Mouse (Mus musculus) ES-E14 (cell line): ENCODE results near the gene Anks1b. TPM values are rescaled to one million over a fixed set of nuclear protein-coding genes. Genes with fewer than 3 reads are reported as not detected.

Experiments
- DNase-seq: peaks from one replicate; pipeline ENCODE4 v3.0.0-alpha.2; 2013; ENCODE audit warnings: low read depth, low spot score
- H3K27ac ChIP-seq: 2 replicates; pipeline ENCODE4 v1.5.1; 2012; ENCODE audit warnings: low read depth, mild to moderate bottlenecking, low read length, moderate library complexity, mixed read lengths; ENCODE audit not compliant: poor library complexity, insufficient read depth, severe bottlenecking
- H3K36me3 ChIP-seq: 2 replicates; pipeline ENCODE4 v1.6.1; 2012; ENCODE audit warnings: mild to moderate bottlenecking, low read length, moderate library complexity, mixed read lengths; ENCODE audit not compliant: control insufficient read depth, poor library complexity, insufficient read depth, severe bottlenecking
- H3K4me1 ChIP-seq, 2 experiments: fragments of 150-350 bp in 1 of 2; sonication (generic) in 1 of 2; 2 replicates each; pipeline ENCODE4 v1.6.1; 2012; ENCODE audit warnings: low read length in 2 of 2, mild to moderate bottlenecking in 1 of 2, mixed read lengths in 1 of 2; ENCODE audit not compliant: control insufficient read depth in 2 of 2, insufficient read depth in 2 of 2, poor library complexity in 1 of 2
- H3K4me3 ChIP-seq, 2 experiments: fragments of 150-350 bp in 1 of 2; sonication (generic) in 1 of 2; 2 replicates each; pipeline ENCODE4 v1.5.1; 2012; ENCODE audit warnings: low read length in 2 of 2, low read depth in 1 of 2, mild to moderate bottlenecking in 1 of 2, mixed read lengths in 1 of 2; ENCODE audit not compliant: insufficient read depth in 1 of 2, poor library complexity in 1 of 2, severe bottlenecking in 1 of 2
- H3K9ac ChIP-seq: 2 replicates; pipeline ENCODE4 v1.6.1; 2012; ENCODE audit warnings: low read depth, mild to moderate bottlenecking, low read length, mixed read lengths; ENCODE audit not compliant: poor library complexity, insufficient read depth, severe bottlenecking
- H3K9me3 ChIP-seq: fragments of 150-350 bp; sonication (generic); 2 replicates; pipeline ENCODE4 v1.6.1; 2012; ENCODE audit warnings: low read depth, mild to moderate bottlenecking, low read length; ENCODE audit not compliant: control insufficient read depth, insufficient read depth
- CHD2 ChIP-seq: IDR thresholded peaks from 2 replicates; pipeline ENCODE4 v1.6.1; 2014; ENCODE audit warnings: mild to moderate bottlenecking, low read depth, low read length, inconsistent platforms
- HCFC1 ChIP-seq: IDR thresholded peaks from 2 replicates; pipeline ENCODE4 v1.6.1; 2012; ENCODE audit warnings: low read length, inconsistent platforms, borderline replicate concordance; ENCODE audit not compliant: insufficient read depth
- MAFK ChIP-seq: IDR thresholded peaks from 2 replicates; pipeline ENCODE4 v1.6.1; 2014; ENCODE audit warnings: mild to moderate bottlenecking, low read depth, low read length, inconsistent platforms; ENCODE audit not compliant: insufficient read depth
- ZC3H11A ChIP-seq: IDR thresholded peaks from 2 replicates; pipeline ENCODE4 v1.6.1; 2012; ENCODE audit warnings: low read depth, mild to moderate bottlenecking, inconsistent platforms, low read length, borderline replicate concordance
- ZNF384 ChIP-seq: IDR thresholded peaks from 2 replicates; pipeline ENCODE4 v1.6.1; 2012; ENCODE audit warnings: low read depth, low read length, inconsistent platforms
- in situ Hi-C, 2 experiments: fragments of 600-800 bp; cut with MboI; formaldehyde crosslinking; loops; one replicate each; pipeline ENCODE4 v1.15.1; 2025; ENCODE audit warnings: low sequenced_read_pairs in 2 of 2, inconsistent platforms in 1 of 2; ENCODE audit not compliant: unreplicated experiment in 2 of 2
- total RNA-seq: library from RNA; depleted of rRNA; stranded (reverse); fragments of 300-350 nt; gene quantifications from 2 replicates; pipeline ENCODE4 v1.2.3, GENCODE M21; 2012

Gene Anks1b
- total RNA-seq, 1 experiment: 2.6 TPM

DNA sequence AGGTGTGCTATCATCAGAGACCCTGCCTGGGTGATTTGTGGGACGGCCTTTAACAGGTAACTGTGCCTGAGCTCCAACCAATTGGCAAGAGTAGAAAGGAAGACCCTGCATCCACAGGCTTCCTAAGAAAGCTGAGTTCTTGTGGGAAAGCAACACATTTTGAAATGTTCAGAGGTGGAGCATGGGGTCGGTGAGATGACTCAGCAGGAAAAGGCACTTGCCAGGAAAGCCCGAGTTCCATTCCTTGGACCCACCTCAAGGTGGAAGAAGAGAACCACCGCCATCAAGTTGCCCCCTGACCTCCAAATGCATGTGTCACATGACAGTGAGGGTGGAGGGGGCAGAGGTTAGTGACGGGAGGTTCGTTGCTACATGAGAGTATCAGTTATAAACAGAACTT is 1101.2 kb downstream of the Anks1b start:
- TF ChIP-seq CHD2 (no peak), ZC3H11A (no peak), MAFK (peak; percentile 53; the same call in 1 of the 2 replicates)
- in situ Hi-C loops: no loop called here
- Histone ChIP-seq H3K9ac (no peak overlapping the region), H3K4me1 (no peaks in the 10 kb centered on the region), H3K36me3 (no peaks in the 10 kb centered on the region), H3K27ac (no peak overlapping the region), H3K9me3 (no peaks in the 10 kb centered on the region), H3K4me3 (no peak overlapping the region)
- no peak for DNase-seq

DNA sequence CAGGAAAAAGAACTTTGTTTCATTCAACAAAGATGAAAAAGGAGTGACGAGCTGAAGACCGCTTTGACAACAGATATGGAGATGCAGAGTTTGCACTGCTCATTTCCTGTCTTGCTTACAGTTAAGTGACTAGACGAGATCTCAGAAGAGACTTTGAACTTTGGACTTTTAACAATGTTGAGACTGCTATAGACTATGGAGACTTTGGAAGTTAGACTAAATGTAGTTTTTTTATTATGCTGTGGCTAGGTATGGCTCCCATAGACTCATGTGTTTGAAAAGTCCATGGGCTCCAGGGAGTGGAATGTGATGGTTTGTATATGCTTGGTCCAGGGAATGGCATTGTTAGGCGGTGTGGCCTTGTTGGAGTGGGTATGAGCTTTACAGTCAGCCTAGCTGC is 1108.5 kb downstream of the Anks1b start:
- TF ChIP-seq ZC3H11A (no peak), HCFC1 (no peak), MAFK (no peak), CHD2 (no peak), ZNF384 (no peak)
- no peaks in the 10 kb centered on the region for H3K36me3 ChIP-seq
- DNase-seq: no peak

DNA sequence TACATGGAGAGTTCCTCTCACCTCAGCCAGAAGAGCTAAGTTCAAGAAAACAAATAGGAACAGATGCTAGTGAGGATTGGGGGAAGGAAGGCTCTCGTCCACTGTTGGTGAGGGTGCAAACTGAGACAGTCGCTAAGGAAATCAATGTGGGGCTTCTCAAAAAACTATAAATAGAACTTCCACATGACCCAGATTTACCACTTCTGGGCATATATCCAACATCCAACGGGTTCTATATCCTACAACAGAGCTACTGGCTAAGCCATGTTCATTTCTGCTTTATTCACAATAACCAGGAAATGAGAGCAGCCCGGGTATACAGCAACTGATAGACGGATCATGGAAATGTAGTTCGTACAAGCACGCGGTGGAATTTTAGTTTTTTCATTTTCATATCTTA is 1109.7 kb downstream of the Anks1b start:
- Histone ChIP-seq H3K9ac (no peak overlapping the region), H3K27ac (no peak overlapping the region), H3K4me3 (no peak overlapping the region), H3K9me3 (no peaks in the 10 kb centered on the region), H3K4me1 (no peaks in the 10 kb centered on the region), H3K36me3 (no peaks in the 10 kb centered on the region)
- TF ChIP-seq ZNF384: no peak
- no peak for TF ChIP-seq CHD2
- no peak for TF ChIP-seq HCFC1
- no peak for TF ChIP-seq MAFK
- TF ChIP-seq ZC3H11A: no peak
- DNase-seq: no peak
- in situ Hi-C loops: no loop called here

More for the DNA sequence above, 1108.5 kb downstream of the Anks1b start:
- Histone ChIP-seq H3K9me3 (no peaks in the 10 kb centered on the region), H3K4me3 (no peak overlapping the region), H3K9ac (no peak overlapping the region), H3K27ac (no peak overlapping the region), H3K4me1 (no peaks in the 10 kb centered on the region)
- in situ Hi-C loops: no loop called here

DNA sequence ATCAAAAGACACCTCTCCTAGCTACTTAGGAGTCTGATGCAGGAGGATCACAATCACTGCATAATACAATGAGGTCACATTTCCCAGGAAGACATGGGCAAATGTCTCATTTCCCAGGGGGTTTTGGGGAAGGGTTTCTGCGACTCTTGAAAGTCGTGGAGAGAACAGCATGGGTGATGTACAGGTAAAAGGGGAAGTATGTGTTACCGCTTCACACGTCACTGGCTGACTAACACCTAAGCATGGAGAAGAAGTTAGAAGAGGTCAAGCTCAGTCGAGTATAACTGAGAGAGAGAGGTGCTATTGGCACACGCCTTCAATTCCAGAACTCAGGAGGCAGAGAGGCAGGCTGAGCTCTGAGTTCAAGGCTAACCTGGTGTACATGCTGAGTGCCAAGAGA is 1117.0 kb downstream of the Anks1b start:
- TF ChIP-seq HCFC1 (no peak), MAFK (no peak), CHD2 (no peak), ZNF384 (no peak), ZC3H11A (no peak)

DNA sequence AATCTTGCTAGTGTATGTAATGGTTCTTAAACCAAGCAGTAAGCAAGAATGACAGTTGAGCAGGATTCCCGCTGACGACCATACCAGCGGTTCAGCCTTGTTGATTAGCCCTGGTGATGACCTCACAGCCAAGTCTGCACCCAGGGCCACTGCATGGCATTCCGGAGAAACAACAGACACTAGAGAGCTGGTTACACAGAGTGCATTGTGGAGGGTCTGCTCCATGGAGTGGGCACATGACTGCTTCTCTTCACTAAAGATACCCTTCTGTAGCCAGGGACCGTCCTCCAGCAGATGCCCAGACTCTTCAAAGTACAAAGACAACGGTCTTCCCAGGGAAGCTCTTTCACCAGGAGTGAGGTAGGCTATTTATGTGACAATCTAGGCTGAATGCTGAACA is 1118.9 kb downstream of the Anks1b start:
- Histone ChIP-seq H3K9me3 (no peaks in the 10 kb centered on the region), H3K4me1 (no peaks in the 10 kb centered on the region), H3K36me3 (peaks cover 5% of the 10 kb centered on the region; the same call in 1 of the 2 replicates), H3K9ac (no peak overlapping the region), H3K27ac (no peak overlapping the region), H3K4me3 (no peak overlapping the region)
- in situ Hi-C loops: no loop called here
- no peak for TF ChIP-seq HCFC1
- TF ChIP-seq MAFK: no peak
- TF ChIP-seq ZC3H11A: no peak
- no peak for TF ChIP-seq ZNF384
- TF ChIP-seq CHD2: no peak
- no peak for DNase-seq

More for the DNA sequence above, 1117.0 kb downstream of the Anks1b start:
- H3K27ac ChIP-seq: no peak overlapping the region
- no peaks in the 10 kb centered on the region for H3K9me3 ChIP-seq
- H3K4me3 ChIP-seq: no peak overlapping the region
- no peak overlapping the region for H3K9ac ChIP-seq
- H3K4me1 ChIP-seq: no peaks in the 10 kb centered on the region
- DNase-seq: no peak
- in situ Hi-C loops: no loop called here
- peaks cover 3% of the 10 kb centered on the region; the same call in 1 of the 2 replicates for H3K36me3 ChIP-seq
